Mouse (Mus musculus): Measurements from ENCODE around the gene Il12a.
"Not testable (repeated sequence)": the region's sequence is repeated elsewhere in the genome, so short reads cannot be mapped to it uniquely, and the experiment has no call there.

Gene Il12a

DNA sequence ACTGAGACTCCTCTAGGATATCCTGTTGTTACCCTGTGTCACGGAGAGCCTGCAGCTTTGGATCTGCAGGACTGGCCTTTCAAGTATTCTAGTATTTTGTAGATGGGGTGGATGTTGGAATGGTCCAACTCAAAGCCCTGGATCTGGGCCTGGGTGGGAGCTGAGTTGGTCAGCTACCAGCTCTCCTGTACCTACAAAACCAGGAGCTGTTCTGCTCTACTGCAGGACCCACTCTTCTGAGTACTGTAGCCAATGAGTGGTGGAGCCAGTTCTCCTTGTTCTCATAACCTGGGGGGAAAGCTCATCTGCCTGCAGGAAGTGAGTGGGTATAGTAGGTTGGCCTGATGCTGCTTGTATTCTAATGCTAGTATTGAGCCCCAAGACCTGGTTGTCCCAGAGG, 20.0 kb downstream of the Il12a start:
- ChIA-PET POLR2A (interaction anchor here in 1 of 4 experiments (1.2 to 1.4 kb wide), 2 partner anchors 93 to 215 kb away, joined by 3 read pairs; no protein-coding TSS in a partner anchor), CTCF (interaction anchor here in 2 of 4 experiments (0.9 to 3.6 kb wide), 5 partner anchors 7 to 654 kb away, joined by 4 to 29 read pairs (median 9); no protein-coding TSS in a partner anchor)

- CTCF ChIA-PET, result interaction anchor here in 2 of 4 experiments (0.7 to 3.6 kb wide), 3 partner anchors 9 to 185 kb away, joined by 3 to 29 read pairs (median 9); no protein-coding TSS in a partner anchor
- POLR2A ChIA-PET, result interaction anchor here in 1 of 4 experiments (1.4 kb wide), 1 partner anchor 216 kb away, joined by 3 read pairs; no protein-coding TSS in a partner anchor
Observed at GRCm38 (mm10) chr3:68711510-68711909, 21.1 kb downstream of the Il12a start.

DNA sequence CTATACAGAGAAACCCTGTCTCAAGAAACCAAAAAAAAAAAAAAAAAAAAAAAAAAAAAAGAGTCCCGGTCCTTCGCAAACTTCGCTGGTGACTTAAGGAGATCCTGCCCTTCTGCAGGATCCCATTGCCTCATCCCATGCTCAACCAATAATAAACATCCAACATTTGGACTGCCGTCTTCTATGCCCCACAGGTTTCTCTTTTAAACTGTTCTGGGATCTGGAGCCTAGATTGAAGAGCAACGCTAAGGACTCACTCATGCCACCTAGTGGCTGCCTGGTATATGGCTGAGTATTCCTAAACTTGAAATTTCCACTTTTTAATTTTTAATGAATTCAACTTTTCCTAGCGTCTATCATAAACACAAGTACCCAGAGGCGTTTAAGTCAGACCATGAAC, 23.1 kb downstream of the Il12a start:
- POLR2A ChIA-PET, result no interaction called here
- CTCF ChIA-PET, result interaction anchor here in 2 of 4 experiments (0.6 to 1.7 kb wide), 6 partner anchors 31 to 184 kb away, joined by 3 to 9 read pairs (median 4); no protein-coding TSS in a partner anchor

- CTCF ChIA-PET, result interaction anchor here (0.5 to 3.3 kb wide), 75 partner anchors 8 to 664 kb away, joined by 3 to 32 read pairs (median 4); partner anchors contain the start of genes 1110032F04Rik (in 3 of the 4), Kpna4 (in 1 of the 4) and Trim59 (in 1 of the 4)
- POLR2A ChIA-PET, result interaction anchor here (0.7 to 1.9 kb wide), 8 partner anchors 70 to 645 kb away, joined by 3 to 10 read pairs (median 4); no protein-coding TSS in a partner anchor
Observed at GRCm38 (mm10) chr3:68717346-68717745, 26.9 kb downstream of the Il12a start.

DNA sequence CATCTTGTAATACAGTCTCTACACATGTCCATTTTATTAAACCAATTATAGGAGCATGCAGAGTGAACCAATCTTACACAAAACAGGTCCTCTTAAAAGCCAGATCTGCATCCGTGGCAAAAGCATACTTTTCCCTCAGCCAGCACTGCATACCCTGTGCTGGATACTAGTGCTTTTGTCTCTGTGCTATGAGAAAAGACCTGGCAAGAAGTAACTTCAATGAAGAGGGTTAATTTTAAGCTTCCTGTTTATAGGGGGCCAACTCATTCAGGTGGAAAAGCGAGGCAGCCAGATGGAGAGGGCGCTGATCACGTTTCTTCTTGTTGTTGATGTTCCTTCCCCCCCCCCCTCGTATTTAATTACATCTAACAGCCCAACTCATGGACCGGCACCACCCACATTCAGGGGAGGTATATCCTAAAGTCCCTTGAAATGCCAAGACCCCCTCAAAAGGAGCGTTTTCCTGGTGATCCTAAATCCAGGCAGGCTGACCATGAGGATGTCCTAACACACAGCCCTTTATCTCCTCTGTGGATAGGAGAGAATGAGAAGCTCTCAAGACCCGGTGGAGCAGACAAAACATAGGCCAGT, 28.9 kb downstream of the Il12a start:
- ChIA-PET CTCF (interaction anchor here in 3 of 4 experiments (0.6 to 3.1 kb wide), 16 partner anchors 10 to 1158 kb away, joined by 3 to 29 read pairs (median 4); no protein-coding TSS in a partner anchor), POLR2A (interaction anchor here in 1 of 4 experiments (0.6 to 0.7 kb wide), 2 partner anchors 843 to 1232 kb away, joined by 5 to 7 read pairs; no protein-coding TSS in a partner anchor)

DNA sequence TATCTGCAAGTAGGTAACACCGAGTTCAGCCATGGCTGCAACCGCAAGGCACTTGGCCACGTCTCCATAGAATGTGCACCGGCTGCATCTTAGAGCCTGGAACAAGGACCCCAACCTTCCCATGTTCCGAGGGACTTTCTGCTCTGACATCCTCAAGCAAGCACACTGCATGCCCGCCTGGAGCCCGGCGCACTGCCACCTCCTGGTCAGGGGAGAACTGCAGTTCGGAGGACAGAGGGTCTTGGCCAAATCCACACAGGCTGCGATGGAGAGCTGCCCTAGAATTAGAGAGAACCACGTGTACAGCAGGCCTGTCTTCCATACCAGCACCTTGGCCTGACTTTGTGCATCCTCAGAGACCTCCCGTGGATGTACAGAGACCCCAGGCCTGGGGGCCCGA, 29.8 kb downstream of the Il12a start:
- POLR2A ChIA-PET, result interaction anchor here in 3 of 4 experiments (0.5 to 1.5 kb wide), 3 partner anchors 25 to 305 kb away, joined by 3 to 4 read pairs (median 4); no protein-coding TSS in a partner anchor
- CTCF ChIA-PET, result interaction anchor here in 2 of 4 experiments (0.6 to 2.3 kb wide), 13 partner anchors 9 to 667 kb away, joined by 3 to 9 read pairs (median 3); no protein-coding TSS in a partner anchor

- ChIA-PET POLR2A (interaction anchor here in 1 of 4 experiments (1.6 kb wide), 1 partner anchor 16 kb away, joined by 4 read pairs; no protein-coding TSS in a partner anchor), CTCF (interaction anchor here in 1 of 4 experiments (1.4 to 2.0 kb wide), 3 partner anchors 25 to 155 kb away, joined by 3 to 5 read pairs (median 5); no protein-coding TSS in a partner anchor)
Observed at GRCm38 (mm10) chr3:68741955-68742354, 51.5 kb downstream of the Il12a start.

GRCm38 (mm10) chr3:68742718-68743471, 52.5 kb downstream of the Il12a start:
- POLR2A ChIA-PET, result no interaction called here
- CTCF ChIA-PET, result interaction anchor here in 3 of 4 experiments (0.6 to 1.7 kb wide), 5 partner anchors 22 to 27 kb away, joined by 3 to 6 read pairs (median 3); no protein-coding TSS in a partner anchor

DNA sequence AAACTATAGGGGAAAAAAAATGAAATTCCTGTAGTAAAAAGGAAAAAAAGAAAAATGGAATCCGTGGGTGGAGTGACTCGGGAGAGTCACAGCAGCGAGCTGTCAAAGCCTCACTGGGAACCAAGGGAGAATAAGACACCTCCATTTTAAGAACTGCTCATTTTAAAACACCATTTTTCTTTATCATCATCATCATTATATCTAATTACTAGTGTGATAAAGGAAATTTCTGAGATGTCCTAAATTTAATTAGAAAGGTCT, 53.0 kb downstream of the Il12a start:
- CTCF ChIA-PET, result interaction anchor here in 3 of 4 experiments (0.6 to 1.7 kb wide), 4 partner anchors 22 to 28 kb away, joined by 3 to 6 read pairs (median 3); no protein-coding TSS in a partner anchor
- POLR2A ChIA-PET, result no interaction called here

GRCm38 (mm10) chr3:68744162-68744561, 53.7 kb downstream of the Il12a start:
- POLR2A ChIA-PET, result interaction anchor here in 1 of 4 experiments (0.7 kb wide), 1 partner anchor 26 kb away, joined by 3 read pairs; no protein-coding TSS in a partner anchor
- CTCF ChIA-PET, result interaction anchor here in 2 of 4 experiments (1.5 to 1.7 kb wide), 3 partner anchors 25 to 31 kb away, joined by 3 to 6 read pairs (median 4); no protein-coding TSS in a partner anchor

DNA sequence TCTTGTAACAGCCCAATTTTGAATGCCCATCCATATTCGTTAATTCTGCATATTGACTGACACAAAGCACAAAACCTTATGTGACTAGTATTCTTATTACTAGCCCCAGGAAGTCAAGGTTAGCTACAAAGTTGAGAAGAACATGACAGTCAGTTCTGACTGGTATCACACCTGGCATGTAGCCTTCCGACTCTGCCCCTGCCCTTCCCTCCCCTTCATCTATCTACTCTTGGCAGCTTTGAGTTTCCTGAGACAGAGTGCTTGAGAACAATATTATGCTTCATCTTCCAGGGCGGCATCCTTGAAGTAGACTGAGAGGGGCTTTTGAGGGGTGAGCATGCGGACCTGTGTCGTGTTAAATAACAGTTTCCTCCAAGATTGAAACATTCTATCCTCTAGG, 54.6 kb downstream of the Il12a start:
- CTCF ChIA-PET, result interaction anchor here in 2 of 4 experiments (0.7 to 1.5 kb wide), 3 partner anchors 28 to 39 kb away, joined by 3 to 4 read pairs (median 3); no protein-coding TSS in a partner anchor

DNA sequence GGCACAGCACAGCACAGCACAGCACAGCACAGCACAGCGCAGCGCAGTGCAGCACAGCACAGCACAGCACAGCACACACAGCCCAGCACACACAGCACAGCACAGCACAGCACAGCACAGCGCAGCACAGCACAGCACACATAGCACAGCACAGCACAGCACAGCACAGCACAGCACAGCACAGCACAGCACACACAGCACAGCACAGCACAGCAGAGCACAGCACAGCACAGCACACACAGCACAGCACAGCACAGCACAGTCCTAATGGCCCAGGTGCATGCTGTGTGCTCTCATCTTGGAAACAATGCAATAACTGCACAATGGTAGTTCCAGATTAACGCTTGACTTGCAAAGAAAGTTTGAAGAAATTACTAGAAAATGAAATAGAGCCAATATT, 55.8 kb downstream of the Il12a start:
- CTCF ChIA-PET, result not testable (repeated sequence)

More for the DNA sequence above, 54.6 kb downstream of the Il12a start:
- POLR2A ChIA-PET, result interaction anchor here in 2 of 4 experiments (0.5 to 0.9 kb wide), 3 partner anchors 24 to 275 kb away, joined by 3 to 6 read pairs (median 4); no protein-coding TSS in a partner anchor

More for the DNA sequence above, 55.8 kb downstream of the Il12a start:
- POLR2A ChIA-PET, result not testable (repeated sequence)

Measured in embryonic stem cell, embryonic (primary cell).